Mouse (Mus musculus) liver, embryonic 13.5 days (tissue): ENCODE results near the gene Nav2. TPM values are rescaled to one million over a fixed set of nuclear protein-coding genes. Genes with fewer than 3 reads are reported as not detected.
A peak's percentile ranks its signal among the peaks of the same experiment; 100 is the strongest.

Experiments used
- ATAC-seq: fragments of 200-750 bp; cut with Nextera tagmentation; 2 replicates; pipeline ENCODE4 v1.8.0; 2017; ENCODE audit warnings: low read depth, mild to moderate bottlenecking, moderate number of reproducible peaks, moderate library complexity
- DNase-seq: peaks from one replicate; pipeline ENCODE4 v3.0.0; 2022
- H3K27ac ChIP-seq: fragments of 300-500 bp; sonication (generic); 2 replicates; pipeline ENCODE4 v1.5.1; 2015; ENCODE audit warnings: moderate library complexity, mild to moderate bottlenecking, inconsistent platforms
- H3K27me3 ChIP-seq: fragments of 300-500 bp; sonication (generic); 2 replicates; pipeline ENCODE4 v1.6.1; 2015; ENCODE audit warnings: mild to moderate bottlenecking, inconsistent platforms
- H3K36me3 ChIP-seq: fragments of 300-500 bp; sonication (generic); 2 replicates; pipeline ENCODE4 v1.6.1; 2015; ENCODE audit warnings: mild to moderate bottlenecking, inconsistent platforms
- H3K4me1 ChIP-seq: fragments of 300-500 bp; sonication (generic); replicated peaks from 2 replicates; pipeline ENCODE4 v1.6.1; 2015; ENCODE audit warnings: inconsistent platforms
- H3K4me2 ChIP-seq: fragments of 300-500 bp; sonication (generic); 2 replicates; pipeline ENCODE4 v1.6.1; 2015; ENCODE audit warnings: inconsistent platforms, mild to moderate bottlenecking, moderate library complexity
- H3K4me3 ChIP-seq: fragments of 300-500 bp; sonication (generic); replicated peaks from 2 replicates; pipeline ENCODE4 v1.5.1; 2015; ENCODE audit warnings: mild to moderate bottlenecking, inconsistent platforms
- H3K9ac ChIP-seq: fragments of 300-500 bp; sonication (generic); 2 replicates; pipeline ENCODE4 v1.6.1; 2015; ENCODE audit warnings: mild to moderate bottlenecking, inconsistent platforms
- H3K9me3 ChIP-seq: fragments of 300-500 bp; sonication (generic); replicated peaks from 2 replicates; pipeline ENCODE4 v1.6.1; 2016; ENCODE audit warnings: inconsistent platforms
- WGBS: fragments of 180-500 bp; shearing (Covaris S2); methylation state at CpG from one replicate; pipeline ENCODE4 v1.1.7; 2015; ENCODE audit not compliant: insufficient replicate concordance; 5-methylcytosine and 5-hydroxymethylcytosine counted together
- polyA plus RNA-seq: library from polyadenylated mRNA; unstranded; fragments of >200 nt; fragmentation: Nextera tagmentation; extraction: Ambion mirVana; gene quantifications from 2 replicates; pipeline ENCODE4 v1.2.1, GENCODE M21; 2015

Nav2 gene
- polyA plus RNA-seq, 1 experiment from 2014 or later: 1.8 TPM

DNA sequence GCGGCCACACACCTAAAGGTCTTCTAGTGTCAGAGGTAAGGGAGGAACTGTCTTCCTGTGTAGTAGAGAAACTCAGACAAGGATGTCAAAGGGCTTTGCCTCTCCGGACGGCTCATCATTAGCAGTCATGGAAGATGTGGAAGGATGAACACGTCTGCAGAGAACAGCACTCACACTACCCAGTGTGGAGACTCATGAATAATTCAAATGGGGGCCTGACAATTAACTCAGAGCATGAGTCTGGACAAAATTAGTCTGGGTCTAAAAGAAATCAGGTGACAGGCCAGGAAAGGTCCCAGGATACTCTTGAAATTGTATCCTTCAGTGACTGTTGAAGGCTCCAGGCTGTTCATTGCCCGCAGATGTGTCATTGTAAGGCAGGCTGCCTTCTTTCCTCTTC is 17.5 kb upstream of the Nav2 start:
- no peaks in the 10 kb centered on the region for H3K9me3 ChIP-seq

GRCm38 (mm10) chr7:48893093-48893492 is 15.4 kb upstream of the Nav2 start:
- Histone ChIP-seq H3K36me3 (no peaks in the 10 kb centered on the region), H3K4me3 (no peak overlapping the region), H3K4me1 (peaks cover 13% of the 10 kb centered on the region), H3K27me3 (peaks cover 5% of the 10 kb centered on the region), H3K9ac (no peak overlapping the region), H3K27ac (no peak overlapping the region), H3K4me2 (no peak overlapping the region), H3K9me3 (no peaks in the 10 kb centered on the region)
- ATAC-seq (no peak), DNase-seq (no peak)
- 63% methylated on average over 7 of the region's 7 CpGs for WGBS

More for the DNA sequence above, 17.5 kb upstream of the Nav2 start:
- Histone ChIP-seq H3K27ac (no peak overlapping the region), H3K27me3 (peaks cover 11% of the 10 kb centered on the region; the same call in 1 of the 2 replicates), H3K36me3 (no peaks in the 10 kb centered on the region), H3K4me1 (peaks cover 5% of the 10 kb centered on the region; the same call in 1 of the 2 replicates), H3K4me3 (no peak overlapping the region), H3K4me2 (no peak overlapping the region), H3K9ac (no peak overlapping the region)
- ATAC-seq (no peak), DNase-seq (no peak)
- 73% methylated on average over 5 of the region's 5 CpGs for WGBS

- WGBS: 3% methylated on average over 6 of the region's 6 CpGs
- H3K27ac ChIP-seq: no peak overlapping the region
- no peak overlapping the region for H3K9ac ChIP-seq
- no peak overlapping the region for H3K4me3 ChIP-seq
- H3K9me3 ChIP-seq: no peaks in the 10 kb centered on the region
- H3K4me1 ChIP-seq: peaks cover 19% of the 10 kb centered on the region
- no peak overlapping the region for H3K4me2 ChIP-seq
- no peak for ATAC-seq
- H3K27me3 ChIP-seq: peaks cover 9% of the 10 kb centered on the region
- H3K36me3 ChIP-seq: no peaks in the 10 kb centered on the region
- no peak for DNase-seq
Measured at GRCm38 (mm10) chr7:48894152-48894551, 14.4 kb upstream of the Nav2 start.

- ATAC-seq: no peak
- 44% methylated on average over 6 of the region's 6 CpGs for WGBS
- H3K36me3 ChIP-seq: no peaks in the 10 kb centered on the region
Measured at GRCm38 (mm10) chr7:48894763-48895162, 13.8 kb upstream of the Nav2 start.

GRCm38 (mm10) chr7:48895475-48895874 is 13.0 kb upstream of the Nav2 start:
- no peaks in the 10 kb centered on the region for H3K36me3 ChIP-seq
- H3K9ac ChIP-seq: no peak overlapping the region
- ATAC-seq (no peak), DNase-seq (no peak)
- whole genome bisulfite sequencing: 74% methylated on average over 4 of the region's 4 CpGs
- H3K27ac ChIP-seq: no peak overlapping the region
- H3K4me2 ChIP-seq: no peak overlapping the region
- no peak overlapping the region for H3K4me3 ChIP-seq
- H3K9me3 ChIP-seq: no peaks in the 10 kb centered on the region
- H3K4me1 ChIP-seq: peaks cover 19% of the 10 kb centered on the region
- peaks cover 13% of the 10 kb centered on the region for H3K27me3 ChIP-seq

More at GRCm38 (mm10) chr7:48894763-48895162, 13.8 kb upstream of the Nav2 start:
- Histone ChIP-seq H3K27ac (peak overlapping the region; percentile 2; the same call in 1 of the 2 replicates), H3K9me3 (no peaks in the 10 kb centered on the region), H3K4me3 (no peak overlapping the region), H3K4me1 (peaks cover 19% of the 10 kb centered on the region), H3K9ac (no peak overlapping the region), H3K4me2 (no peak overlapping the region), H3K27me3 (peaks cover 13% of the 10 kb centered on the region)
- DNase-seq: no peak

DNA sequence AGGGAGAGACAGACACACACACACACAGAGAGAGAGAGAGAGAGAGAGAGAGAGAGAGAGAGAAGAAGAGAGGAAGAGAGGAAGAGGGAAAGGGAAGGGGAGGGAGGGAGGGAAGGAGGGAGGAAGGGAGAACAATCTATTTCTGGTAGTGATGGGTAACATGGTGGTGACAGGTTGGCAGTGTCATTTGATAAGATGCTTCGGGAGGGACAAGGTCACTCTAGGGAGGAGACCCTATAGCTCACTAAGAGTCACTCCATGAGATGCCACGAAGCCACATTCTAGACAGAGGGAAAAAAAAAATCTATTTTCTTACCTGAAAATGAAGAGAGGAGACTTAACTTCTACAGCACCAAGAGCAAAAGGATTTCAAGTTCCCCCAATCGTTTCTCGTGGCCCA is 12.5 kb upstream of the Nav2 start:
- no peak for ATAC-seq
- H3K4me1 ChIP-seq: peaks cover 19% of the 10 kb centered on the region
- no peak overlapping the region for H3K4me2 ChIP-seq
- H3K4me3 ChIP-seq: no peak overlapping the region
- H3K27me3 ChIP-seq: peaks cover 13% of the 10 kb centered on the region
- WGBS: 54% methylated on average over 4 of the region's 4 CpGs
- no peaks in the 10 kb centered on the region for H3K9me3 ChIP-seq
- no peaks in the 10 kb centered on the region for H3K36me3 ChIP-seq
- H3K27ac ChIP-seq: no peak overlapping the region
- H3K9ac ChIP-seq: no peak overlapping the region
- no peak for DNase-seq

- no peaks in the 10 kb centered on the region for H3K9me3 ChIP-seq
- H3K4me2 ChIP-seq: no peak overlapping the region
- H3K27ac ChIP-seq: no peak overlapping the region
- H3K4me3 ChIP-seq: no peak overlapping the region
- peaks cover 19% of the 10 kb centered on the region for H3K4me1 ChIP-seq
- no peak overlapping the region for H3K9ac ChIP-seq
- peaks cover 13% of the 10 kb centered on the region for H3K27me3 ChIP-seq
- 60% methylated on average over 24 of the region's 24 CpGs for WGBS
- DNase-seq: no peak
- ATAC-seq: no peak
- H3K36me3 ChIP-seq: no peaks in the 10 kb centered on the region
Measured at GRCm38 (mm10) chr7:48897539-48898163, 10.9 kb upstream of the Nav2 start.

DNA sequence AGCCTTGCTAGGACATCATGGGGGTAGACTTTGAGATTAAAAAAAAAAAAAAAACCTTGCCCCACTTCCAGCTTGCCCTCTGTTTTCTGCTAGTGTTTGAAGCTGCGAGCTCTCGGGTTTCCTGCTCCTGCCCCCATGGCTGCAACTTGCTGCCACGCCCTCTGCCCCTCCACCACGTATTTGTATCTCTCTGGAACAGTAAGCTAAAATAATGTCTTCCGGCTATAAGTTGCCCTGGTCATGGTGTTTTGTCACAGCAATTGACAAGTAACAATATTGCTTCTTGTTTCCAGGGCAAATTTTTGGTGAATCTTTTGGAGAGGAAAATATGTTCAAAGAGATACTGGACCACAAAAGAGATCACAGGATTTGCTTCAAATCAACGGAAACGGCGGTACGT is 10.1 kb upstream of the Nav2 start:
- peaks cover 19% of the 10 kb centered on the region for H3K4me1 ChIP-seq
- ATAC-seq (no peak), DNase-seq (no peak)
- no peaks in the 10 kb centered on the region for H3K9me3 ChIP-seq
- no peak overlapping the region for H3K4me3 ChIP-seq
- no peak overlapping the region for H3K4me2 ChIP-seq
- H3K27me3 ChIP-seq: peaks cover 13% of the 10 kb centered on the region
- WGBS: 20% methylated on average over 9 of the region's 9 CpGs
- H3K36me3 ChIP-seq: no peaks in the 10 kb centered on the region
- H3K9ac ChIP-seq: no peak overlapping the region
- H3K27ac ChIP-seq: no peak overlapping the region

GRCm38 (mm10) chr7:48900408-48901167 is 7.9 kb upstream of the Nav2 start:
- peaks cover 14% of the 10 kb centered on the region; the same call in 1 of the 2 replicates for H3K4me1 ChIP-seq

DNA sequence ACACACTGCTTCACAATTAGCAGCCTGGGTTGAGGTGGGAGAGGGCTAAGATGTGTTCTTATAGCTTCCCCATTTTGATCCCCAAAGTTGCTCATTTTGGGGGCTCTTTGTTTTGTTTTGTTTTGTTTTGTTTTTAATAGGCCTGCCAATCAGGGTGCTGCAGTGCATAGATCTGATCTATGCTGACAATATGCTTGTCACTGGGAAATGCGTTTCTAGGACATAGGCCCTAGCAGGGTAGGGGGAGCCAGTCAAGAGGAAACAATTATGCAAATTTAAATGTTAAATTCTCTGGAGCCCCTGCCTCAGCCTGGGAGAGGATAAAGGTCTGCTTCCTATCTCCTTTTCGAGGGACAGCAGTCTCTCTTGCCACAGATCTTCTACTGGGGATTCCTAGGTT is 6.1 kb upstream of the Nav2 start:
- no peak overlapping the region for H3K9ac ChIP-seq
- no peak overlapping the region for H3K27ac ChIP-seq
- H3K27me3 ChIP-seq: peaks cover 13% of the 10 kb centered on the region
- DNase-seq (no peak), ATAC-seq (no peak)
- peaks cover 9% of the 10 kb centered on the region; the same call in 1 of the 2 replicates for H3K4me1 ChIP-seq
- 26% methylated on average over 2 of the region's 2 CpGs for WGBS
- no peaks in the 10 kb centered on the region for H3K36me3 ChIP-seq
- H3K4me2 ChIP-seq: no peak overlapping the region
- H3K4me3 ChIP-seq: no peak overlapping the region
- no peaks in the 10 kb centered on the region for H3K9me3 ChIP-seq

More at GRCm38 (mm10) chr7:48900408-48901167, 7.9 kb upstream of the Nav2 start:
- DNase-seq (no peak), ATAC-seq (no peak)
- no peaks in the 10 kb centered on the region for H3K36me3 ChIP-seq
- H3K4me3 ChIP-seq: no peak overlapping the region
- H3K9me3 ChIP-seq: no peaks in the 10 kb centered on the region
- H3K27me3 ChIP-seq: peaks cover 13% of the 10 kb centered on the region
- H3K27ac ChIP-seq: no peak overlapping the region
- 48% methylated on average over 8 of the region's 8 CpGs for WGBS
- H3K4me2 ChIP-seq: no peak overlapping the region
- no peak overlapping the region for H3K9ac ChIP-seq

DNA sequence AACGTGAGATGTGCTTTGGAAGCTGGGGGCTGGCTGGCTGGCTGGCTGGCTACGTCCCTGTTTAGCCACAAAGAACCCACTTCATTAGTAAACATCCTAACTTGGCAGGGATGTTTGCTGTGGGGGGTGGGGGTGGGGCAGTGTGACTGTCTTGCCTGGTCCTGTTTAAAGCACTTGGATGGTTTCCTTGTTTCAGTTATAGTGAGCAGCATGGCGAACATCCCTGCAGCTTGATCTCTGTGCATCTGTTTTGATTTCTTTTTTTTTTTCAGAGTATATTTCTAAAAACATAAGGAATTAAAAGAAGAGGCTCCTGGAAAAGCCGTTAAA is 791 bp downstream of the Nav2 start:
- DNase-seq (no peak), ATAC-seq (no peak)
- Histone ChIP-seq H3K4me3 (no peak overlapping the region), H3K27ac (peak overlapping the region; percentile 51), H3K9ac (no peak overlapping the region), H3K9me3 (no peaks in the 10 kb centered on the region), H3K4me2 (no peak overlapping the region), H3K4me1 (peaks cover 10% of the 10 kb centered on the region), H3K36me3 (no peaks in the 10 kb centered on the region), H3K27me3 (no peaks in the 10 kb centered on the region)
- WGBS: 34% methylated on average over 4 of the region's 4 CpGs

DNA sequence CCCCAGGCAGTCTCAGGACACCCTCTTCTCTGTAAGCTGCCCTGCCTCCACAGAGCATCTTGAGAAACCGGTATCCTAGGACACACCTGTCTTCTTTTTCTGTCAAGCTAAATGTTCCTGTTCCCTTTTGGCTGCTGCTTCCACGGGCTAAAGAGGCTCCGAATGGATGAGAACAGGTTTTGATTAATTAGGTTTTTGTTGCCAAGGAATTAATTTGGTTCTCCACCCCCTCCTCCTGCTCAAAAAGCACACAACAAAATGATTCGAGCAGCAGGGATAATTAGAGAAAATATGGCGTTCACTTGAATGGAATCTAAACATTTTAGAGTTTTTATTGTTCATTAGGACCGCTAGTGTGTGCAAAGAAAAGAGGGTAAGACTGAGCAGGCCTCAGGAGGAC is 1.8 kb downstream of the Nav2 start:
- no peak overlapping the region for H3K4me2 ChIP-seq
- H3K27me3 ChIP-seq: no peaks in the 10 kb centered on the region
- DNase-seq (no peak), ATAC-seq (no peak)
- H3K36me3 ChIP-seq: no peaks in the 10 kb centered on the region
- WGBS: 70% methylated on average over 6 of the region's 6 CpGs
- no peaks in the 10 kb centered on the region for H3K9me3 ChIP-seq
- no peak overlapping the region for H3K4me3 ChIP-seq
- no peak overlapping the region for H3K9ac ChIP-seq
- no peak overlapping the region for H3K27ac ChIP-seq
- peaks cover 10% of the 10 kb centered on the region for H3K4me1 ChIP-seq
